Mouse (Mus musculus): Measurements from ENCODE around the gene Il31ra.

DNA sequence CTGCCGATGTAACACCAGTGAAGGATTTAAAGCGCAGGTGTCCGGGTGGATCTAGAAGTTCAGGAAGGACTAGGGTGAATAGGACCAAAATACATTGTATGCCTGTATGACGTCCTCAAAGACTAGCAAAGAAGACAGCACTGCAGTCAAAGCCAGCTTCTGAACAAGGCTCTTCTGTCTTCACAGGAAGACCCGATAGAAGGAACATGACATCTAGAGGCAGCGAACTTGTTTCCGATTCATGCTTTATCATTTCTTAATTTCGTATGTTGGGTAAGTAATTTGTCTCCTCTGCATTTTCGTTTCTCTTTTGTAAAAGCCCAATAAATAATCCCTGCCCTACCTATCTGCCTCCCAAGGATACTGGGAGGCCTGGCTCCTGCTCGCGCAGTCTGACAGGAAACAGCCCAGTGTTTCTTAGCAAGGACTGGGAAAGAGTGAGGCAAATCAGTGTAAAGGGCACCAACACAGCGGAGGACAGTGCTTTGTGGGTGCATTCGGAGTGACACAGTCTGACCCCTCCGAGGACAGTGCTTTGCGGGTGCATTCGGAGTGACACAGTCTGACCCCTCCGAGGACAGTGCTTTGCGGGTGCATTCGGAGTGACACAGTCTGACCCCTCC, 121.6 kb downstream of the Il31ra start:
- TF ChIP-seq POLR2A (IDR thresholded peaks at IDR 0.05; ENCODE audit: insufficient read depth, low read depth, low read length), result no peak
- no peak for TF ChIP-seq CTCF (IDR thresholded peaks at IDR 0.05)
- TF ChIP-seq EP300 (IDR thresholded peaks at IDR 0.05; ENCODE audit: insufficient read depth, low read depth, low read length), result no peak
